Mouse (Mus musculus): Measurements from ENCODE around the gene Btbd3.

- TF ChIP-seq CTCF (IDR thresholded peaks at IDR 0.05; ENCODE audit: low read depth) (no peak), EP300 (IDR thresholded peaks at IDR 0.05; ENCODE audit: low read depth) (no peak)
Observed at GRCm38 (mm10) chr2:138242452-138242851, 13.9 kb upstream of the Btbd3 start.
